Mouse (Mus musculus) CH12.LX (cell line): ENCODE data around the gene Xntrpc.

Source experiments
- BHLHE40 ChIP-seq: IDR thresholded peaks from 2 replicates; pipeline ENCODE4 v1.6.1; 2011; ENCODE audit warnings: mild to moderate bottlenecking, low read depth, low read length, improper control_type of control experiment
- CTCF ChIP-seq, 2 experiments: IDR thresholded peaks in 1 of 2; conservative IDR thresholded peaks in 1 of 2; 2 replicates each; pipeline ENCODE4 v1.5.1; 2011 to 2012; ENCODE audit warnings: low read depth in 2 of 2, low read length in 2 of 2, improper control_type of control experiment in 1 of 2, inconsistent platforms in 1 of 2, mild to moderate bottlenecking in 1 of 2, moderate library complexity in 1 of 2
- EP300 ChIP-seq: IDR thresholded peaks from 2 replicates; pipeline ENCODE4 v1.6.1; 2011; ENCODE audit warnings: low read length, improper control_type of control experiment
- IRF4 ChIP-seq: IDR thresholded peaks from 2 replicates; pipeline ENCODE4 v1.6.1; 2014; ENCODE audit warnings: low read depth, mild to moderate bottlenecking, inconsistent platforms, low read length, improper control_type of control experiment
- JUN ChIP-seq: IDR thresholded peaks from 2 replicates; pipeline ENCODE4 v1.6.1; 2011; ENCODE audit warnings: low read depth, mild to moderate bottlenecking, low read length, improper control_type of control experiment, moderate library complexity; ENCODE audit not compliant: insufficient read depth
- JUND ChIP-seq: conservative IDR thresholded peaks from 2 replicates; pipeline ENCODE4 v1.6.1; 2011; ENCODE audit warnings: low read depth, low read length, improper control_type of control experiment
- MAX ChIP-seq: IDR thresholded peaks from 2 replicates; pipeline ENCODE4 v1.6.1; 2011; ENCODE audit warnings: low read length, improper control_type of control experiment
- POLR2AphosphoS2 ChIP-seq: IDR thresholded peaks from 2 replicates; pipeline ENCODE4 v1.6.1; 2011; ENCODE audit warnings: low read depth, low read length, improper control_type of control experiment

DNA sequence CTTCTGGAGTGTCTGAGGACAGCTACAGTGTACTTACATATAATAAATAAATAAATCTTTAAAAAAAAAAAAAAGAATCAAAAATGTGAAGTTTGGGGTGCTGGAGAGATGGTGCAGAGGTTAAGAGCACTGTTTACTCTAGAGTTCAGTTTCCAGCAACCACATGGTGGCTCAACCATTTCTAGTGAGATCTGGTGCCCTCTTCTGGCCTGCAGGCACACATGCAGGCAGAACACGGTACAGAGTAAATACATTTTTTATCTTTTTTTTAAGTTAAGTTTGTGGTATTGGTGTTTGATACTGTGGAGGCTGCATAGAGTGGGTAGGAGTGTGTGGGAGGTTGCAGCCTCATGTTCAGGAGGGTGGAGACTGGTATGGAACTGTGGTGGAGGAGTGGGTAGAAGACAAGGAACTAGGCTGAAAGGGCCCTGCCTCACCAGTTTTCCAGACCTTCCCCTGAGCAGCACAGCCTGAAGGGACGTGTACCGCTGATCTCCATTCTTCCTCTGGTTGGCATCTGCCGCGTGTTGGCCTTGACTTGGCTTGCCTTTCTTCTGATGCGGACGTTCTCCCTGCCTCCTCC, 11.3 kb downstream of the Xntrpc start:
- TF ChIP-seq MAX: no peak
- no peak for TF ChIP-seq EP300
- no peak for TF ChIP-seq BHLHE40
- no peak for TF ChIP-seq IRF4
- no peak for TF ChIP-seq JUND
- TF ChIP-seq POLR2AphosphoS2: no peak
- TF ChIP-seq JUN: no peak
- TF ChIP-seq CTCF (conservative IDR thresholded peaks at IDR 0.05 in 1 of 2, IDR thresholded peaks at IDR 0.05 in 1 of 2; ENCODE audit: low read depth in 2 of 2, low read length in 2 of 2): peak; percentile 35 to 76; a peak in 2 of 4 replicates
